Mouse (Mus musculus) heart, embryonic 10.5 days (tissue): ENCODE results near the gene Zkscan3. TPM values are rescaled to one million over a fixed set of nuclear protein-coding genes. Genes with fewer than 3 reads are reported as not detected.
A peak's percentile ranks its signal among the peaks of the same experiment; 100 is the strongest.

ENCODE experiments used
- DNase-seq: peaks from one replicate; pipeline ENCODE4 v3.0.0-alpha.2; 2017; ENCODE audit warnings: low spot score
- H3K27ac ChIP-seq: fragments of 300-500 bp; sonication (generic); 2 replicates; pipeline ENCODE4 v1.5.1; 2016; ENCODE audit warnings: mild to moderate bottlenecking
- H3K27me3 ChIP-seq: fragments of 300-500 bp; sonication (generic); 2 replicates; pipeline ENCODE4 v1.6.1; 2016; ENCODE audit warnings: mild to moderate bottlenecking; ENCODE audit not compliant: poor library complexity, insufficient read depth, severe bottlenecking
- H3K36me3 ChIP-seq: fragments of 300-500 bp; sonication (generic); 2 replicates; pipeline ENCODE4 v1.6.1; 2016; ENCODE audit warnings: mild to moderate bottlenecking, moderate library complexity
- H3K4me1 ChIP-seq: fragments of 300-500 bp; sonication (generic); 2 replicates; pipeline ENCODE4 v1.6.1; 2016; ENCODE audit warnings: mild to moderate bottlenecking
- H3K4me3 ChIP-seq: fragments of 300-500 bp; sonication (generic); 2 replicates; pipeline ENCODE4 v1.5.1; 2016; ENCODE audit warnings: mild to moderate bottlenecking, moderate library complexity
- H3K9me3 ChIP-seq: fragments of 300-500 bp; sonication (generic); 2 replicates; pipeline ENCODE4 v1.6.1; 2016; ENCODE audit warnings: mild to moderate bottlenecking, moderate library complexity
- WGBS: fragments of 180-500 bp; shearing (Covaris S2); methylation state at CpG from one replicate; pipeline ENCODE4 v1.1.7; 2016; 5-methylcytosine and 5-hydroxymethylcytosine counted together
- polyA plus RNA-seq: library from polyadenylated mRNA; unstranded; fragments of >200 nt; fragmentation: Nextera tagmentation; extraction: Ambion mirVana; gene quantifications from 2 replicates; pipeline ENCODE4 v1.2.1, GENCODE M21; 2016

Zkscan3 gene
- polyA plus RNA-seq: 69.4 and 78.6 TPM in 2 replicates

DNA sequence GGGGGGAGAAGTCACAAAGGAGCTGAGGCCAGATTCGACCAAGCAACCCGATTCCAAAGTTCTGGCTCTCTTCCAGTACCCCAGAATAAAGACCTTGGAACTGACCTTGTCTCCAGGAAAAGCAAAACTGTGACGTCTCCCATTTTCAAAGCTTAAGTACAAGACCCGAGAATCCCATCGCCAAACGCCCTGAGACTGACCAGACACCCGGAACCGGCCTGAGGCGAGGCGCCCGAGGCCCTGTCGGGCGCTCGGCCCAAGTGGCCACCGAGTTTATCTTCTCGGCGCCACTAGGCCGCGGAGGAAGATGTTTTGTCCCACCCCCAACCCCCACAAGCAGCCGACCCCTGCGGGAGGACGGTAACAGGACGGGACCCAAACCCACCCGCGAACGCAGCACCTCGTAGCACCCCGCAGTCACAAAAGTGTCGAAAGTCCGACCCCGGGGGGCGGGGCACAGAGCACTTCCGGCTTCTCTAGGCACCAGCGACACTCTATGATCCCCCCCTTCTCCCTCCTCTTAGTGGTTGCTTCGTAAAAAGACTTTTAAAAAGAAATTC, at the start of gene Zkscan3:
Gene Zkscan3 (minus strand): TSS at position 469 of the 560 bp plus-strand sequence.
- H3K9me3 ChIP-seq: no peaks in the 10 kb centered on the region
- WGBS: under 1% methylated on average over 35 of the region's 35 CpGs
- peak; percentile 90 for DNase-seq
- H3K4me1 ChIP-seq: peaks cover 9% of the 10 kb centered on the region
- H3K36me3 ChIP-seq: peaks cover 21% of the 10 kb centered on the region; the same call in 1 of the 2 replicates
- H3K27me3 ChIP-seq: no peaks in the 10 kb centered on the region
- peak within 1 kb of the TSS; percentile 97 for H3K27ac ChIP-seq
- H3K4me3 ChIP-seq: peak within 1 kb of the TSS; percentile 85

DNA sequence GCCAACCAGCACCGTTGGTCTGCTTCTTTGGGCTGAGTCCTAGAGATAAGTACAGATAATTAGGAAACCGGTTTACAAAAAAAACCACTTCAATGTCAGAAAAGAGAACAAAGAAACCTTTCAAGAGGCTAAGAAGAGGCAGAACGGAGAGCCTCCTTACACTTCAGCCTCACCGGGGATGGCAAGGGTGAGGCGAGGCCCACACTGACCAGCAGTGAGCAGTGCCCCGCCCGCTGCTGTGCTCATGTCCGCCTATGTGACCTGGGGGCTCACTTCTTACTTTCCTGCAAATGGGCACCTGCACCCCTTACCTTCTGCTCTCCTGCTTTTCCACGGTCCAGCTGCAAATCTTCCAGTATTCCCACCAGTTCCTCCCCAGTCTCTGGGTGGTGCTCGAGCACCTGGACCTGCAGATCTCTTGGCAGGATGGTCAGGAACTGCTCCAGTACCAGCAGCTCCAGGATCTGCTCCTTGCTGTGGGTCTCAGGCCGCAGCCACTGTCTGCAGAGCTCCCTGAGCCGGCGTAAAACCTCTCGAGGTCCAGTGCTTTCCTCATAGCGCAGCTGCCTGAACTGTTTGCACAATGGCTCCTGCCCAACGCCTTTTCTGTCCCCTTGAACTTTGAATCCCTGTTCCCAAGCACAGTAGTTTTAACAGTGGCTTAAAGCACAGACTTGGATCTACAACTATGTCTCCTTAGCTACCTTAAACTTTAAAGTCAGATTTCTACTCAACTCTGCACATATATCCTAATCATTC, 45.5 kb upstream of the Zkscan3 start:
- Histone ChIP-seq H3K4me3 (no peak overlapping the region), H3K36me3 (peaks cover 64% of the 10 kb centered on the region), H3K4me1 (peaks cover 8% of the 10 kb centered on the region), H3K9me3 (no peaks in the 10 kb centered on the region), H3K27me3 (no peaks in the 10 kb centered on the region), H3K27ac (no peak overlapping the region)
- no peak for DNase-seq
- 79% methylated on average over 16 of the region's 16 CpGs for WGBS

DNA sequence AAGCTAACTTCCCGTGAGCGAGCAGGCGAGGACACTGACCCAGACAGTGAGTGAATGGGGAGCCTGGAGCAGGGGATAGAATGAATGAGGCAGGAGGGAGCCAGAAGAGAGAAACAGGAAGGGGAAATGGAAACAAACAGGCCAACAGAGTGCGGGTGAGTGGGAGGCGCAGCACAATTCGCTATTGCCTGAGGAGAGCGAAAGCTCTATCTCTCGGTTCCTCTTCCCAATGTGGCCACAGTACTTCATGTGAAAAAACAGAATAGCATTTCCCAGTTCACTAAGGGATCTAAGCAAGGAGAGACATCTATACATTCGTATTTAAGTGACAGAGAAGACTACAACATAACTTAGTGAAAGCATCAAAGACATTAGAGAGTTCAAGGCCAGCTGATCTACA, 44.2 kb upstream of the Zkscan3 start:
- WGBS: 87% methylated on average over 9 of the region's 9 CpGs
- Histone ChIP-seq H3K4me3 (no peak overlapping the region), H3K9me3 (no peaks in the 10 kb centered on the region), H3K36me3 (peaks cover 64% of the 10 kb centered on the region), H3K27me3 (no peaks in the 10 kb centered on the region), H3K4me1 (peaks cover 3% of the 10 kb centered on the region; the same call in 1 of the 2 replicates), H3K27ac (no peak overlapping the region)
- no peak for DNase-seq

DNA sequence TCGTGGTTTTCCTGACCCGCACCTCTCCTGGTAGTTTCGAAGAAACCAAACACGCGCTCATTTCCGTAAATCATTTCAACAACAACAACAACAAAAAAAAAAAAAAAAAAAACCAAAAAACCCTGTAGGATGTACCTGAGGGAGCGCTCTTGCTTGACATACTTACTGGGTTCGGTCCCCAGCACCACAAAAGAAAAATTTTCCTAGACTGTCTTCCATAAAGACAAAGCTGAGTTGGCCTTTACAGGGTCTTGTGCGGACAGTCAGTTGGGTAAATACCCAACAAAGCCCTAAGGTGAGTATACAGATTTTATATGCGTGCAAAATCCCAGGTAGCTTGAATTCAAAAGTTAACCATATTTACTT, 38.6 kb upstream of the Zkscan3 start:
- WGBS: 18% methylated on average over 10 of the region's 10 CpGs
- H3K4me3 ChIP-seq: peak overlapping the region; percentile 71
- peak overlapping the region; percentile 91 for H3K27ac ChIP-seq

DNA sequence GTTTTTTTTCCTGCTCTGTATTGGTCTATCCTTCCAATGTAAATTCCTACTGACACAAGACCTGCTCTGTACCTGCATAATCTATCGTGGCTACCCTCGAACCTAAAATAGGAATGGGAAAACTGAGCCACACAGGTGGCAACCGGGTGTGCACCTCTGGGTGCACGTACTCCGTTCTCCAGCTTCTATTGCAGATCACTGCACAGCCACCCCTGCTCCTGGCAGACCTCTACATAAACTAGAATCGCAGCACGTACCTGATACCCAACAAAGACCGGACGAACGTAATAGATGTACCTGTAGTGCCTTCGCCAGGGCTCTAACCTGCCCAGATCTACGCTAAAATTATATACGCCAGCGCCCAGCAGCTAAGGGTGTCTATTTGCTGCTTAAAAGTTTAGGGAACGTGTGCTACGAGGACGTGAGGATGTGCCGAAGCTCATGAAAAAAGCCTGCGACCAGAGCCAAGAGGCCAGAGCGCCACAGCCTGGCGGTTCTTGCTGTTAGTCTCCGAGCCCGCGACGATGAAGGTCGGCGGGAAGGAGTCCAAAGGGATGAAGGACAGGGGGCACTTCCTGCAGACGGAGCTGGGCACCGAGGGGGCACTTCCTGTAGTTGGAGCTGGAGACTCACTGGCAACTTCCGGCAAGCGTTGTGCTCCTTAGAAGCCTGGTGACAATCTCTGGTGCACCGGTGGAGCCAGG, 38.1 kb upstream of the Zkscan3 start, which contains the start of gene Pgbd1:
Gene Pgbd1 (minus strand): TSS at position 556 of the 704 bp plus-strand sequence.
- Histone ChIP-seq H3K4me1 (no peaks in the 10 kb centered on the region), H3K36me3 (peaks cover 26% of the 10 kb centered on the region), H3K27me3 (no peaks in the 10 kb centered on the region), H3K9me3 (no peaks in the 10 kb centered on the region), H3K4me3 (peak within 1 kb of the TSS; percentile 71), H3K27ac (peak within 1 kb of the TSS; percentile 91)
- DNase-seq: peak; percentile 94
- 1% methylated on average over 32 of the region's 32 CpGs for WGBS

More for the DNA sequence above, 38.6 kb upstream of the Zkscan3 start:
- peaks cover 30% of the 10 kb centered on the region for H3K36me3 ChIP-seq
- no peaks in the 10 kb centered on the region for H3K9me3 ChIP-seq
- H3K27me3 ChIP-seq: no peaks in the 10 kb centered on the region
- no peak for DNase-seq
- H3K4me1 ChIP-seq: no peaks in the 10 kb centered on the region

DNA sequence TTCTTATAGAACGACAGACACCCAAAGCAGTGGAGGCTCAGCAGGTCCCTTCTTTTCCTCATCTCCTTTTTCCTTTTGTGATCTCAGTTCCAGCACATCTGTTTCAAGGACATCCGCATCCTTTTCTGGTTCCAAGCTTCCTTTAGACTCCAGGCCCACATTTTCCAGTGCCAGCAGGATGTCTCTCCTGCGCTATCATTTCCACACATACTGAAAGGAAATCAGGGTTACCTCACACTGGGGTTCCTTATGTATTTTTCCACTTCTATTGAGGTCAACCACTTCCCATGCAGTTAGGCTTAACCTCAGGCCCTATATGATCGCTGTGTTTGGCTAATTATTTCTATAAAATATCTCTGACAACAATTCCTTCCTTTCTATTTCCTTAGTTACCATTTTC, 32.9 kb upstream of the Zkscan3 start:
- no peaks in the 10 kb centered on the region for H3K9me3 ChIP-seq
- DNase-seq: no peak
- H3K36me3 ChIP-seq: no peaks in the 10 kb centered on the region
- H3K4me1 ChIP-seq: no peaks in the 10 kb centered on the region; the same call in 1 of the 2 replicates
- no peaks in the 10 kb centered on the region for H3K27me3 ChIP-seq
- WGBS: 68% methylated on average over 4 of the region's 4 CpGs
- no peak overlapping the region for H3K27ac ChIP-seq
- no peak overlapping the region for H3K4me3 ChIP-seq

DNA sequence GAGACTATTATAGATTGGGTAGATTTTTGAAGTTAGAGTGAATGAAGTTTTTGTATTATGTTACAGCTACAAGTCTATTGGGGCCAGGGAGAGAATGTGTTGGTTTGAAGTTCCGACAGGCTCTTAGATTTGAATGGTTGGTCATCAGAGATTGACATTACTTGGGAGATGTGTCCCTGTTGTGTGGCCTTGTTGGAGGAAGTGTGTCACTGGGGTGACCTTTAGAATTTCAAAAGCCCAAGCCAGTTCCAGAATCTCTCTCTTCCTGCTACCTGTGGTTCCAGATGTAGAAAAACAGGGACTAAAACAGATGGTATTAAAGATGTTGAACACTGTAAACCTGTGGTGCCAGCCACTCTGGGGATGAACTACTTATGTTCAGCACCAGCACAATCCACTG, 25.1 kb upstream of the Zkscan3 start:
- Histone ChIP-seq H3K27me3 (no peaks in the 10 kb centered on the region), H3K36me3 (no peaks in the 10 kb centered on the region), H3K4me1 (no peaks in the 10 kb centered on the region), H3K27ac (no peak overlapping the region), H3K4me3 (no peak overlapping the region), H3K9me3 (no peaks in the 10 kb centered on the region)
- 85% methylated on average over 1 of the region's 1 CpGs for WGBS
- no peak for DNase-seq

DNA sequence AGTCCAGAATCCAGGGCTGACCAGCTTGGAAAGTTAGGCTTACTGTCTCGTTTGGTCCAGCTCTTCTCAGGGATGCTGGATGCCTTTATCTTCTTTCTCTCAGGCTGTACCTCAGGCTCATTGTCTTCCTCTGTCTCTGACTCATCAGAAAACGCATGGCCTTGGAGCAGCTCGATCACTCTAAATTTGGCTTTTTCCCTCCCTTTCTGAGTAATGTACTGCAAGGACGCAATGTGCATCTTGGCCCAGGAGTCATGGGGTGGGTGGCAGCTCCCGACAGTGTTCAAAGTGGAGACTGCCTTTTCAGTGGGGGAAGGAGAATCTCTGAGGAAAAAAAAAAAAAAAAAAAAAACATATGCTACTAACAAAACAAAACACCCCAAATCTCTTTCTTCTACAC, 20.7 kb upstream of the Zkscan3 start:
- Histone ChIP-seq H3K27ac (no peak overlapping the region), H3K9me3 (no peaks in the 10 kb centered on the region), H3K4me1 (0 out of 2 replicates have a peak, but pooled peaks cover 5% of the 10 kb centered on the region), H3K27me3 (no peaks in the 10 kb centered on the region), H3K4me3 (no peak overlapping the region), H3K36me3 (peaks cover 2% of the 10 kb centered on the region; the same call in 1 of the 2 replicates)
- 56% methylated on average over 5 of the region's 5 CpGs for WGBS
- DNase-seq: no peak

DNA sequence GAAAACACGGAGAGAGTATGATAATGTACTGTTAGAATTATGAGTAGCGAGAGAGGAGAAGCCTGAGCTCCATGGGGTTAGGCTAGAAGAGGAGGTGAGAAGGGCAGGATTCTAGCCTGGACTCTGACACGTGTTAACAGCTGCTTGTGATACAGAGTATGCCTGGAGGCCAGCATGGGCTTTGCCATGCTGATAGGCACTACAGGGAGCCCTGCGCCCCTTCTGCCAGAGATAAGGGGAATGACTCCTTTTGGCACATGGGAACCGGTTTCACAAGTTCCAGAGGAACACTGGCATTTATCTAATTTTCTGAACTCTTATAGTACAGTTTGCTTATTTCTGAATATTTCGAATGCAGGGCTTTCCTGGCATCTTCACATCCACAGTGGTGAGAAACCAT, 16.3 kb upstream of the Zkscan3 start:
- H3K4me3 ChIP-seq: no peak overlapping the region
- no peaks in the 10 kb centered on the region for H3K27me3 ChIP-seq
- H3K36me3 ChIP-seq: peaks cover 2% of the 10 kb centered on the region; the same call in 1 of the 2 replicates
- H3K4me1 ChIP-seq: peaks cover 18% of the 10 kb centered on the region
- 24% methylated on average over 6 of the region's 6 CpGs for WGBS
- H3K27ac ChIP-seq: no peak overlapping the region
- H3K9me3 ChIP-seq: no peaks in the 10 kb centered on the region
- DNase-seq: no peak

DNA sequence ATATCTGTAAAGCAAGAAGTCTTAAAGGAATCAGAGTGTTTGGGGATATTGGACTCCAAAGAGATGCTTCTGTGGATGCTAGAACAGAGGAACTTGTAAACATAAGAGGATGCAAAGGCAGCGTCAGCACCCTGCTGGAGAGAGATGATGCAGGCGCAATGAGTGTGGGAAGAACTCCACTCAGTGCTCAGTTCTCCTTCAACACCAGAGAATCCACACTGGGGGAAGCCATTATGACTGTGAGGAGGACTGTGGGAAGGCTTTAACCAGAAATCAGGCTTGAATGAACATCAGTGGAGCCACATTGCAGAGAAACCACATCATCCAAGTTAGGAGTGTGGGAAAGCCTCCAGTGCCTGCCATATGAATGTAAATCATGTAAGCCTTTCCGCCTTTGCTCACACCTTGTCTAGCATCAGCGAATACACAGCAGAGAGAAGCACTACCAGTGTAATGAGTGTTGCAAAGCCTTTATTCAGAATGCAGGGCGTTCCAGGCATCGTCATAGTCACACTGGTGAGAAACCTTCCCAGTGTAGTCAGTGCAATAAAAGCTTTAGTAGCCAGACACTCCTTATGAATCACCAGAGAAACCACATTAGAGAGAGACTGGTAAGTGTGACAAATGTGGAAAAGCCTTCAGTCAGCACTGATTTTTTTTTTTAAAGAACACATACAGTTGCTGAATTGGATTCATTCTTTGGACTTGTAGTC, 14.9 kb upstream of the Zkscan3 start:
- H3K4me1 ChIP-seq: peaks cover 18% of the 10 kb centered on the region
- DNase-seq: no peak
- no peaks in the 10 kb centered on the region for H3K27me3 ChIP-seq
- H3K36me3 ChIP-seq: peaks cover 2% of the 10 kb centered on the region; the same call in 1 of the 2 replicates
- 78% methylated on average over 6 of the region's 6 CpGs for WGBS
- no peak overlapping the region for H3K27ac ChIP-seq
- no peak overlapping the region for H3K4me3 ChIP-seq
- H3K9me3 ChIP-seq: no peaks in the 10 kb centered on the region

DNA sequence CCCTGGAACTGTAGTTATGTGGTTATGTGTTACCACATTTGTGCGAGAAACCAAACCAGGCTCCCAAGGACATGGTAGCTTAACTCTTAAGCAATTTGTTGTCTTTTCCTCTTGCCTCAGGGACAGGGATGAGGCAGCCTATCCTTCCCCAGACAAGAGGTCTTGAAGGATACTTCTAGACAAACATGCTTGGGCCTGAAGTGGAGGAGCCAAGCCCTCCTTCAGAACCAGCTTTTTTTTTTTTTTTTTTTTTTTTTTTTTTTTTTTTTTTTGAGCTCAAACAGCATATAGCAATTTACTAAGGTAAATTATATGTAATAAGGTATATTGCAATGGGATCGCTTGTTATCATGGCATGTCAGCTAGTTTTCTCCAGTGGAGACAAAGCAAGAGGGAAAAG, 13.2 kb upstream of the Zkscan3 start:
- WGBS: 85% methylated on average over 2 of the region's 2 CpGs
- Histone ChIP-seq H3K9me3 (no peaks in the 10 kb centered on the region), H3K27ac (no peak overlapping the region; the same call in 1 of the 2 replicates)

DNA sequence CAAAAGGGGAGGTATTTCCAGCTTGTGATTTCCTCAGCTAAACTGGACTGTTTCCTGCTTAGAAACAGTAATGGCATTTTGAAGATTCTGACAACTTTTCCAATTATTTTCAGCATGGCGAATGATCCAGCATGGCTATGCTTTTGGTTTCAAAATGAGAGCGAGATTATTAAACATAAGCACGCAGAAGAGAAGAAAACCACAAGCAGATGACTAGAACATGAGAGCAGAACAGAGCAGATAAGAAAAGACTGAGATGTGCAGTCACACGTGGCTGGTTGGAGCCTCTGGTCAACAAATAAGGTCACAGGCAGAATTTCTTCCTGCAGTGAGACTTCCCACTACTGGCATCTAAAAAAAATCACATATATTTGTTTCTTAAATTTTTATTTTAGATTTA, 12.7 kb upstream of the Zkscan3 start:
- Histone ChIP-seq H3K4me3 (no peak overlapping the region), H3K9me3 (no peaks in the 10 kb centered on the region), H3K27me3 (no peaks in the 10 kb centered on the region), H3K4me1 (peaks cover 18% of the 10 kb centered on the region), H3K36me3 (peaks cover 2% of the 10 kb centered on the region; the same call in 1 of the 2 replicates), H3K27ac (peak overlapping the region; percentile 75; the same call in 1 of the 2 replicates)
- WGBS: 59% methylated on average over 4 of the region's 4 CpGs
- DNase-seq: no peak

More for the DNA sequence above, 13.2 kb upstream of the Zkscan3 start:
- no peak overlapping the region for H3K4me3 ChIP-seq
- no peaks in the 10 kb centered on the region for H3K27me3 ChIP-seq
- H3K4me1 ChIP-seq: peaks cover 18% of the 10 kb centered on the region
- no peak for DNase-seq
- H3K36me3 ChIP-seq: peaks cover 2% of the 10 kb centered on the region; the same call in 1 of the 2 replicates
